Mouse (Mus musculus) spleen, adult 2 months (tissue): ENCODE data around the gene Nsun5. TPM values are rescaled to one million over a fixed set of nuclear protein-coding genes. Genes with fewer than 3 reads are reported as not detected.

Source experiments
- DNase-seq, 2 experiments: peaks; one replicate each; pipeline versions ENCODE4 v3.0.0 to v3.0.0-alpha.2; 2012 to 2021; ENCODE audit warnings: low spot score in 2 of 2, low read depth in 1 of 2
- H3K27ac ChIP-seq: fragments of 200-500 bp; 2 replicates; pipeline ENCODE4 v1.5.1; 2012; ENCODE audit warnings: low read length, inconsistent platforms; ENCODE audit not compliant: insufficient read depth
- H3K27me3 ChIP-seq: fragments of 200-500 bp; 2 replicates; pipeline ENCODE4 v1.6.1; 2012; ENCODE audit warnings: mild to moderate bottlenecking, moderate library complexity, low read length, inconsistent platforms; ENCODE audit not compliant: control insufficient read depth, insufficient read depth
- H3K36me3 ChIP-seq: fragments of 200-500 bp; 2 replicates; pipeline ENCODE4 v1.6.1; 2012; ENCODE audit warnings: mild to moderate bottlenecking, low read length, inconsistent platforms; ENCODE audit not compliant: control insufficient read depth, insufficient read depth
- H3K4me1 ChIP-seq: fragments of 200-500 bp; 2 replicates; pipeline ENCODE4 v1.6.1; 2011; ENCODE audit warnings: inconsistent platforms; ENCODE audit not compliant: control insufficient read depth, insufficient read depth, insufficient read length
- H3K4me3 ChIP-seq: fragments of 200-500 bp; 2 replicates; pipeline ENCODE4 v1.5.1; 2011; ENCODE audit warnings: mild to moderate bottlenecking, inconsistent platforms; ENCODE audit not compliant: insufficient read depth, insufficient read length; ENCODE audit errors: extremely low read depth
- CTCF ChIP-seq: fragments of 200-500 bp; IDR thresholded peaks from 2 replicates; pipeline ENCODE4 v1.5.1; 2011; ENCODE audit warnings: mild to moderate bottlenecking, inconsistent platforms; ENCODE audit not compliant: insufficient read depth, insufficient read length, insufficient replicate concordance; ENCODE audit errors: extremely low read depth
- POLR2A ChIP-seq: fragments of 200-500 bp; IDR thresholded peaks from 2 replicates; pipeline ENCODE4 v1.6.1; 2011; ENCODE audit warnings: low read depth, low read length, inconsistent platforms
- WGBS: fragments of 180-500 bp; shearing (Covaris S2); methylation state at CpG from one replicate; pipeline ENCODE4 v1.1.7; 2018; 5-methylcytosine and 5-hydroxymethylcytosine counted together
- polyA plus RNA-seq: library from polyadenylated mRNA; depleted of rRNA; stranded (reverse); fragments of >200 nt; gene quantifications from 2 replicates; pipeline ENCODE4 v1.2.3, GENCODE M21; 2012

Nsun5 gene
- polyA plus RNA-seq, 1 experiment, result 31.1 TPM

GRCm38 (mm10) chr5:135345989-135346388 lies 23.8 kb upstream of the Nsun5 start:
- H3K27ac ChIP-seq, result no peak overlapping the region
- no peak for DNase-seq
- TF ChIP-seq CTCF (no peak), POLR2A (no peak)
- no peaks in the 10 kb centered on the region for H3K4me1 ChIP-seq
- H3K27me3 ChIP-seq, result no peaks in the 10 kb centered on the region; the same call in 1 of the 2 replicates
- WGBS, result 30% methylated on average over 7 of the region's 7 CpGs
- no peaks in the 10 kb centered on the region for H3K36me3 ChIP-seq
- H3K4me3 ChIP-seq, result no peak overlapping the region

GRCm38 (mm10) chr5:135346430-135346829 lies 23.3 kb upstream of the Nsun5 start:
- TF ChIP-seq CTCF (no peak), POLR2A (no peak)
- Histone ChIP-seq H3K27me3 (no peaks in the 10 kb centered on the region; the same call in 1 of the 2 replicates), H3K36me3 (no peaks in the 10 kb centered on the region), H3K4me3 (no peak overlapping the region), H3K4me1 (no peaks in the 10 kb centered on the region), H3K27ac (no peak overlapping the region)
- 3% methylated on average over 1 of the region's 1 CpGs for WGBS
- DNase-seq, result no peak

GRCm38 (mm10) chr5:135347511-135348011 lies 22.2 kb upstream of the Nsun5 start:
- DNase-seq, result no peak
- Histone ChIP-seq H3K27ac (no peak overlapping the region), H3K27me3 (no peaks in the 10 kb centered on the region; the same call in 1 of the 2 replicates), H3K4me1 (no peaks in the 10 kb centered on the region), H3K4me3 (no peak overlapping the region), H3K36me3 (no peaks in the 10 kb centered on the region)
- TF ChIP-seq CTCF, result no peak
- no peak for TF ChIP-seq POLR2A
- 74% methylated on average over 4 of the region's 4 CpGs for whole genome bisulfite sequencing

- TF ChIP-seq CTCF, result no peak
- no peak for TF ChIP-seq POLR2A
- no peak for DNase-seq
- no peak within 1 kb of the TSS for H3K27ac ChIP-seq
- H3K27me3 ChIP-seq, result no peaks in the 10 kb centered on the region; the same call in 1 of the 2 replicates
- no peak within 1 kb of the TSS for H3K4me3 ChIP-seq
- no peaks in the 10 kb centered on the region for H3K36me3 ChIP-seq
- no peaks in the 10 kb centered on the region for H3K4me1 ChIP-seq
- 93% methylated on average over 35 of the region's 35 CpGs for WGBS
Observed at GRCm38 (mm10) chr5:135349862-135350261, 19.9 kb upstream of the Nsun5 start, which contains the start of gene Fkbp6. Gene Fkbp6 (minus strand): TSS chr5:135350044.

- no peaks in the 10 kb centered on the region; the same call in 1 of the 2 replicates for H3K27me3 ChIP-seq
- no peak overlapping the region for H3K4me3 ChIP-seq
- DNase-seq, result no peak
- no peak overlapping the region for H3K27ac ChIP-seq
- no peaks in the 10 kb centered on the region for H3K4me1 ChIP-seq
- TF ChIP-seq POLR2A, result no peak
- no peak for TF ChIP-seq CTCF
- 73% methylated on average over 13 of the region's 13 CpGs for WGBS
- no peaks in the 10 kb centered on the region for H3K36me3 ChIP-seq
Observed at GRCm38 (mm10) chr5:135351606-135352005, 18.1 kb upstream of the Nsun5 start.

- no peak within 1 kb of the TSS for H3K27ac ChIP-seq
- no peak within 1 kb of the TSS for H3K4me3 ChIP-seq
- no peaks in the 10 kb centered on the region for H3K4me1 ChIP-seq
- no peaks in the 10 kb centered on the region for H3K36me3 ChIP-seq
- DNase-seq, result no peak
- WGBS, result 78% methylated on average over 9 of the region's 9 CpGs
- no peak for TF ChIP-seq CTCF
- TF ChIP-seq POLR2A, result no peak
- no peaks in the 10 kb centered on the region; the same call in 1 of the 2 replicates for H3K27me3 ChIP-seq
Observed at GRCm38 (mm10) chr5:135352995-135353394, 16.8 kb upstream of the Nsun5 start, which contains the start of gene Trim50. Gene Trim50 (plus strand): TSS chr5:135353295.

- Histone ChIP-seq H3K27ac (no peak overlapping the region), H3K27me3 (no peaks in the 10 kb centered on the region), H3K4me1 (no peaks in the 10 kb centered on the region), H3K36me3 (no peaks in the 10 kb centered on the region), H3K4me3 (no peak overlapping the region)
- no peak for DNase-seq
- no peak for TF ChIP-seq POLR2A
- 35% methylated on average over 20 of the region's 20 CpGs for WGBS
Observed at GRCm38 (mm10) chr5:135353564-135353963, 16.2 kb upstream of the Nsun5 start.
